8 mouse cellular contexts compared by ENCODE assay signal in the genomic region with DNA sequence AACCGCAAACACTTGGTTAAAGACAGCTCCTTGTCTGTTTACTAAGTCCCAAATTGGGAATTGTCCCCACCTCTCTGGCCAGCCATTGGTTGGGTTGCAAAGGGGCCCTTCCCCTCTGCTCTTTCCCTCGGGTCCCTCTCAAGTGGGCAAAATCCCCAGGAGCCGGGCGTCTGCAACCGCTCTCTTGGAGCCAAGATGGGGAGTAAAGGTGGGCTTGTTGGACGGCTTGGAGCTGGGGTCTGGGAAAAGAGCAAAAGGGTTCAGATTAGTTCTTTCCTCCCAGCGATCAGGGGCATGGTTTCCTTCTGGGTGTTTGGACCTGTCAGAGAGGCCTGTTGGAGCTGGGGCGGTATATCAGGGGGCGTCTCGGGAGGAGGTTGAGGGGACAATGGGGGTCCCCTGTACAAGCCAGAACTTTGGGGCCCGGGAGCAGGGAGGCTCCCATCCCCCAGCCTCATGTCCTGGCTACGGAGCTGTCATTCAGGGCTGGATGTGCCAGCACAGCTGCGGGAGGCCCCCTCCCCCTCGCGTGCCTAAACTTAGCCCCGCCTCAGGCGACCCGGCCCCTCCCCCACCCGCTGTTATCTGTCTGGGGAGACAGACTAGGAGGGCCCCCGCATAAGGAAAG. TPM values are rescaled to one million over a fixed set of nuclear protein-coding genes. Genes with fewer than 3 reads are reported as not detected.
A peak's percentile ranks its signal among the peaks of the same experiment; 100 is the strongest.
DNase-seq lines count a peak whose midpoint lies in the region; ATAC-seq and TF ChIP-seq lines count a peak whose summit lies in the region.

No protein-coding gene starts in this region.

- peak overlapping the region; percentile 41 for H3K4me2 ChIP-seq in midbrain, embryonic 14.5 days (ENCODE audit: low read length)

- TF ChIP-seq POLR2A in cerebellum, adult 2 months (IDR thresholded peaks at IDR 0.05; ENCODE audit: borderline replicate concordance, insufficient read depth, low read length) = no peak

- peaks cover 80% of the 10 kb centered on the region for H3K36me3 ChIP-seq in midbrain, embryonic 14.5 days (ENCODE audit: control insufficient read depth, insufficient read depth, low read length)

- WGBS in cerebellum, adult 2 months = 24% methylated on average over 20 of the region's 20 CpGs
- WGBS in midbrain, embryonic 14.5 days = 2% methylated on average over 19 of the region's 20 CpGs

- ATAC-seq in midbrain, embryonic 14.5 days (ENCODE audit: low FRiP score, low TSS enrichment) = peak; percentile 29; the same call in 1 of the 2 replicates
- ATAC-seq in granulocyte monocyte progenitor cell, adult 5-6 weeks (replicated peaks; ENCODE audit: poor library complexity, severe bottlenecking) = no peak

- no peak for DNase-seq in cerebellum, adult 2 months
- DNase-seq in cerebellum, adult 18-20 months = no peak
- peak; percentile 50 for DNase-seq in embryo, embryonic 10 days (ENCODE audit: low spot score)
- peak; percentile 59 for DNase-seq in heart, adult 8-10 months (ENCODE audit: low spot score)
- peak; percentile 69 to 80 for DNase-seq in kidney, postnatal 4 days
- DNase-seq in midbrain, embryonic 14.5 days = no peak
- no peak for DNase-seq in spleen, postnatal 4 days (ENCODE audit: low spot score in 2 of 2)

- no peak for TF ChIP-seq CTCF in cerebellum, adult 2 months (IDR thresholded peaks at IDR 0.05; ENCODE audit: borderline replicate concordance, insufficient read depth, low read depth, low read length)

- peak overlapping the region; percentile 4 for H3K4me3 ChIP-seq in cerebellum, adult 2 months (replicated peaks; ENCODE audit: insufficient read depth, low read depth, low read length)
- no peak overlapping the region for H3K4me3 ChIP-seq in midbrain, embryonic 14.5 days (replicated peaks; ENCODE audit: low read depth, low read length)

- no peaks in the 10 kb centered on the region for H3K27me3 ChIP-seq in cerebellum, adult 2 months (ENCODE audit: control insufficient read depth, insufficient read depth, low read length)
- H3K27me3 ChIP-seq in midbrain, embryonic 14.5 days (ENCODE audit: control insufficient read depth, insufficient read depth, low read length) = no peaks in the 10 kb centered on the region

- no peak overlapping the region for H3K27ac ChIP-seq in cerebellum, adult 2 months (ENCODE audit: insufficient read depth, low read length)
- H3K27ac ChIP-seq in midbrain, embryonic 14.5 days (replicated peaks; ENCODE audit: low read depth, low read length) = peak overlapping the region; percentile 37; the same call in 1 of the 2 replicates

- peak overlapping the region; percentile 43; the same call in 1 of the 2 replicates for H3K9ac ChIP-seq in midbrain, embryonic 14.5 days (replicated peaks; ENCODE audit: low read length)

- no peaks in the 10 kb centered on the region for H3K4me1 ChIP-seq in cerebellum, adult 2 months (ENCODE audit: control insufficient read depth, insufficient read depth, low read length)
- H3K4me1 ChIP-seq in midbrain, embryonic 14.5 days (ENCODE audit: control insufficient read depth, insufficient read depth, low read length) = peaks cover 11% of the 10 kb centered on the region

- no peaks in the 10 kb centered on the region for H3K9me3 ChIP-seq in midbrain, embryonic 14.5 days (ENCODE audit: control insufficient read depth, low read length)

RNA-seq across cellular contexts. Expression of gene Rtn2, which starts 8.7 kb away (rescaled TPM):
- polyA plus RNA-seq in cerebellum, adult 2 months (2012; rRNA removed) = 96.9 and 101 TPM in 2 replicates
- total RNA-seq in heart, adult 8-10 months (2022) = 100 to 1,000 TPM; 137 to 160 (median 149) TPM
- polyA plus RNA-seq in midbrain, embryonic 14.5 days (2014; fragmentation: Nextera tagmentation; extraction: Ambion mirVana) = 100.0 and 101 TPM in 2 replicates
- total RNA-seq in granulocyte monocyte progenitor cell, adult 5-6 weeks (2014; fragmentation: Nextera tagmentation) = not detected in 2 replicates
- total RNA-seq in granulocyte monocyte progenitor cell, adult 5-6 weeks (2017) = not detected in 2 replicates

RNA-seq across cellular contexts. Expression of gene Ppm1n, which starts 11.2 kb away (rescaled TPM):
- 1.1 and 2.0 TPM in 2 replicates for polyA plus RNA-seq in cerebellum, adult 2 months (2012; rRNA removed)
- not detected for total RNA-seq in heart, adult 8-10 months (2022)
- polyA plus RNA-seq in midbrain, embryonic 14.5 days (2014; fragmentation: Nextera tagmentation; extraction: Ambion mirVana) = 0.62 and 1.2 TPM in 2 replicates
- not detected in 2 replicates for total RNA-seq in granulocyte monocyte progenitor cell, adult 5-6 weeks (2014; fragmentation: Nextera tagmentation)
- total RNA-seq in granulocyte monocyte progenitor cell, adult 5-6 weeks (2017) = not detected in 2 replicates

RNA-seq across cellular contexts. Expression of gene Fosb, which starts 18.8 kb away (rescaled TPM):
- polyA plus RNA-seq in cerebellum, adult 2 months (2012; rRNA removed) = 0.67 and 0.71 TPM in 2 replicates
- total RNA-seq in heart, adult 8-10 months (2022) = 1 to 10 TPM; 1.2 to 9.8 (median 5.1) TPM
- not detected in 2 replicates for polyA plus RNA-seq in midbrain, embryonic 14.5 days (2014; fragmentation: Nextera tagmentation; extraction: Ambion mirVana)
- 8.1 and 13.7 TPM in 2 replicates for total RNA-seq in granulocyte monocyte progenitor cell, adult 5-6 weeks (2014; fragmentation: Nextera tagmentation)
- total RNA-seq in granulocyte monocyte progenitor cell, adult 5-6 weeks (2017) = 19.3 and 24.4 TPM in 2 replicates

RNA-seq across cellular contexts. Expression of gene Vasp, which starts 19.5 kb away (rescaled TPM):
- 30.8 and 32.9 TPM in 2 replicates for polyA plus RNA-seq in cerebellum, adult 2 months (2012; rRNA removed)
- 10 to 100 TPM; 18.0 to 27.2 (median 24.3) TPM for total RNA-seq in heart, adult 8-10 months (2022)
- 28.9 and 29.1 TPM in 2 replicates for polyA plus RNA-seq in midbrain, embryonic 14.5 days (2014; fragmentation: Nextera tagmentation; extraction: Ambion mirVana)
- total RNA-seq in granulocyte monocyte progenitor cell, adult 5-6 weeks (2014; fragmentation: Nextera tagmentation) = 60.7 and 70.5 TPM in 2 replicates
- total RNA-seq in granulocyte monocyte progenitor cell, adult 5-6 weeks (2017) = 52.8 and 63.3 TPM in 2 replicates

RNA-seq across cellular contexts. Expression of gene Ercc1, which starts 53.5 kb away (rescaled TPM):
- polyA plus RNA-seq in cerebellum, adult 2 months (2012; rRNA removed) = 52.2 and 53.9 TPM in 2 replicates
- 10 to 100 TPM; 39.8 to 46.9 (median 44.4) TPM for total RNA-seq in heart, adult 8-10 months (2022)
- 78.9 and 97.7 TPM in 2 replicates for polyA plus RNA-seq in midbrain, embryonic 14.5 days (2014; fragmentation: Nextera tagmentation; extraction: Ambion mirVana)
- 12.4 and 42.8 TPM in 2 replicates for total RNA-seq in granulocyte monocyte progenitor cell, adult 5-6 weeks (2014; fragmentation: Nextera tagmentation)
- total RNA-seq in granulocyte monocyte progenitor cell, adult 5-6 weeks (2017) = 29.4 and 34.9 TPM in 2 replicates

Comparison
In these comparisons a context has a peak if more than half of its experiments do, and no peak if none do; other contexts are left out.
1. DNase-seq: peak in embryo, embryonic 10 days (single experiment), heart, adult 8-10 months (single experiment) and kidney, postnatal 4 days (2 of 2); none in cerebellum, adult 2 months (0 of 2), cerebellum, adult 18-20 months (0 of 2), midbrain, embryonic 14.5 days (single experiment) and spleen, postnatal 4 days (0 of 2).
2. RNA of gene Rtn2, which starts 8.7 kb away (total RNA-seq): 137 to 160 TPM in heart, adult 8-10 months; not detected in granulocyte monocyte progenitor cell, adult 5-6 weeks; every median in the first group is over 100 times any median in the second.